Mouse (Mus musculus): ENCODE measurements at regions not wholly inside any gene's neighbourhood (a gene's known extent, or its start where the extent isn't known, plus 50 kb on each side); places are given as distances from the start of the nearest gene placed in this dataset.

- intact Hi-C loops (cut with DNase I), result no loop called here
- no peak for DNase-seq (ENCODE audit: low spot score in 2 of 2)
Observed at GRCm38 (mm10) chr5:103374162-103374561, 50.8 kb upstream of the Ptpn13 start.

- intact Hi-C loops (cut with DNase I), result no loop called here
- DNase-seq (ENCODE audit: low spot score in 2 of 2), result no peak
Observed at GRCm38 (mm10) chr5:103373089-103373488, 51.9 kb upstream of the Ptpn13 start.

- intact Hi-C loops (cut with DNase I), result no loop called here
- no peak for DNase-seq (ENCODE audit: low spot score in 2 of 2)
Observed at GRCm38 (mm10) chr5:103370456-103370855, 54.5 kb upstream of the Ptpn13 start.

GRCm38 (mm10) chr5:103368993-103369392, 56.0 kb upstream of the Ptpn13 start:
- DNase-seq (ENCODE audit: low spot score in 2 of 2), result no peak
- intact Hi-C loops (cut with DNase I), result no loop called here

GRCm38 (mm10) chr5:103367201-103367671, 57.8 kb upstream of the Ptpn13 start:
- DNase-seq (ENCODE audit: low spot score in 2 of 2), result no peak
- intact Hi-C loops (cut with DNase I), result no loop called here

- no peak for DNase-seq (ENCODE audit: low spot score in 2 of 2)
- intact Hi-C loops (cut with DNase I), result no loop called here
Observed at GRCm38 (mm10) chr5:103365700-103366448, 59.1 kb upstream of the Ptpn13 start.

- intact Hi-C loops (cut with DNase I), result no loop called here
- DNase-seq (ENCODE audit: low spot score in 2 of 2), result no peak
Observed at GRCm38 (mm10) chr5:103364791-103365699, 59.9 kb upstream of the Ptpn13 start.

- intact Hi-C loops (cut with DNase I), result no loop called here
- no peak for DNase-seq (ENCODE audit: low spot score in 2 of 2)
Observed at GRCm38 (mm10) chr5:103360775-103361247, 64.2 kb upstream of the Ptpn13 start.

- intact Hi-C loops (cut with DNase I), result no loop called here
Observed at GRCm38 (mm10) chr5:103360360-103360759, 64.6 kb upstream of the Ptpn13 start.

GRCm38 (mm10) chr5:103357558-103357957, 67.4 kb upstream of the Ptpn13 start:
- DNase-seq (ENCODE audit: low spot score in 2 of 2), result no peak
- intact Hi-C loops (cut with DNase I), result loop anchor here (5.0 kb wide), 2 partner anchors 180 to 460 kb away; no protein-coding TSS in a partner anchor

More at GRCm38 (mm10) chr5:103360360-103360759, 64.6 kb upstream of the Ptpn13 start:
- no peak for DNase-seq (ENCODE audit: low spot score in 2 of 2)

- intact Hi-C loops (cut with DNase I), result loop anchor here (1.0 to 5.0 kb wide), 4 partner anchors 100 to 461 kb away; no protein-coding TSS in a partner anchor
- no peak for DNase-seq (ENCODE audit: low spot score in 2 of 2)
Observed at GRCm38 (mm10) chr5:103356500-103356899, 68.5 kb upstream of the Ptpn13 start.

- intact Hi-C loops (cut with DNase I), result loop anchor here (1.0 to 5.0 kb wide), 4 partner anchors 101 to 462 kb away; no protein-coding TSS in a partner anchor
Observed at GRCm38 (mm10) chr5:103355372-103356300, 69.4 kb upstream of the Ptpn13 start.

GRCm38 (mm10) chr5:103343869-103344268, 81.1 kb upstream of the Ptpn13 start:
- peak; percentile 12 to 16 for DNase-seq (ENCODE audit: low spot score in 2 of 2)
- intact Hi-C loops (cut with DNase I), result loop anchor here (1.0 to 10.0 kb wide), 2 partner anchors 315 to 401 kb away; no protein-coding TSS in a partner anchor

More at GRCm38 (mm10) chr5:103355372-103356300, 69.4 kb upstream of the Ptpn13 start:
- peak; percentile 46 to 62 for DNase-seq (ENCODE audit: low spot score in 2 of 2)

- intact Hi-C loops (cut with DNase I), result loop anchor here (10.0 kb wide), 1 partner anchor 403 kb away; no protein-coding TSS in a partner anchor
- DNase-seq (ENCODE audit: low spot score in 2 of 2), result no peak
Observed at GRCm38 (mm10) chr5:103341456-103341855, 83.5 kb upstream of the Ptpn13 start.

GRCm38 (mm10) chr5:103340626-103341025, 84.4 kb upstream of the Ptpn13 start:
- intact Hi-C loops (cut with DNase I), result loop anchor here (10.0 kb wide), 1 partner anchor 404 kb away; no protein-coding TSS in a partner anchor
- no peak for DNase-seq (ENCODE audit: low spot score in 2 of 2)

GRCm38 (mm10) chr5:103336689-103337490, 88.1 kb upstream of the Ptpn13 start:
- intact Hi-C loops (cut with DNase I), result loop anchor here (5.0 kb wide), 1 partner anchor 125 kb away; the partner anchor contains the start of gene Mapk10
- no peak for DNase-seq (ENCODE audit: low spot score in 2 of 2)

- intact Hi-C loops (cut with DNase I), result loop anchor here (5.0 kb wide), 1 partner anchor 124 kb away; the partner anchor contains the start of gene Mapk10
- DNase-seq (ENCODE audit: low spot score in 2 of 2), result peak; percentile 43 to 77
Observed at GRCm38 (mm10) chr5:103335916-103336688, 88.9 kb upstream of the Ptpn13 start.

All from left cerebral cortex, postnatal 25 days (tissue).